Mouse (Mus musculus): Measurements from ENCODE around the gene Heatr3.

Heatr3 gene

GRCm38 (mm10) chr8:88137748-88138484 is at the start of gene Heatr3:
Heatr3 (plus strand) TSS chr8:88137855.
- DNase-seq (ENCODE audit: low spot score in 2 of 2): peak; percentile 71 to 79

- no peak for DNase-seq (ENCODE audit: low spot score in 2 of 2)
Observed at GRCm38 (mm10) chr8:88088006-88088405, 49.6 kb upstream of the Heatr3 start.

GRCm38 (mm10) chr8:88091661-88092060 is 46.0 kb upstream of the Heatr3 start:
- no peak for DNase-seq (ENCODE audit: low spot score in 2 of 2)

GRCm38 (mm10) chr8:88093367-88093766 is 44.3 kb upstream of the Heatr3 start:
- DNase-seq (ENCODE audit: low spot score in 2 of 2): no peak

- no peak for DNase-seq (ENCODE audit: low spot score in 2 of 2)
Observed at GRCm38 (mm10) chr8:88098856-88099255, 38.8 kb upstream of the Heatr3 start.

GRCm38 (mm10) chr8:88099526-88099925 is 38.1 kb upstream of the Heatr3 start:
- peak in 1 of 2 experiments; percentile 30 for DNase-seq (ENCODE audit: low spot score in 2 of 2)

- no peak for DNase-seq (ENCODE audit: low spot score in 2 of 2)
Observed at GRCm38 (mm10) chr8:88109241-88109640, 28.4 kb upstream of the Heatr3 start.

- DNase-seq (ENCODE audit: low spot score in 2 of 2): peak; percentile 90 to 91
Observed at GRCm38 (mm10) chr8:88118456-88119036, 19.1 kb upstream of the Heatr3 start, which contains the start of gene Cnep1r1. Cnep1r1 (plus strand) TSS chr8:88118769.

GRCm38 (mm10) chr8:88119076-88119475 is 18.6 kb upstream of the Heatr3 start:
- DNase-seq (ENCODE audit: low spot score in 2 of 2): peak; percentile 12 to 18

GRCm38 (mm10) chr8:88124850-88125249 is 12.8 kb upstream of the Heatr3 start:
- no peak for DNase-seq (ENCODE audit: low spot score in 2 of 2)

- no peak for DNase-seq (ENCODE audit: low spot score in 2 of 2)
Observed at GRCm38 (mm10) chr8:88129397-88129796, 8.3 kb upstream of the Heatr3 start.

GRCm38 (mm10) chr8:88130754-88131317 is 6.8 kb upstream of the Heatr3 start:
- DNase-seq (ENCODE audit: low spot score in 2 of 2): no peak

GRCm38 (mm10) chr8:88139256-88139655 is 1.6 kb downstream of the Heatr3 start:
- DNase-seq (ENCODE audit: low spot score in 2 of 2): no peak

- no peak for DNase-seq (ENCODE audit: low spot score in 2 of 2)
Observed at GRCm38 (mm10) chr8:88141629-88142028, 4.0 kb downstream of the Heatr3 start.

GRCm38 (mm10) chr8:88144041-88144440 is 6.4 kb downstream of the Heatr3 start:
- DNase-seq (ENCODE audit: low spot score in 2 of 2): no peak

GRCm38 (mm10) chr8:88150910-88151371 is 13.3 kb downstream of the Heatr3 start:
- DNase-seq (ENCODE audit: low spot score in 2 of 2): no peak

- no peak for DNase-seq (ENCODE audit: low spot score in 2 of 2)
Observed at GRCm38 (mm10) chr8:88160237-88160995, 22.8 kb downstream of the Heatr3 start.

GRCm38 (mm10) chr8:88161439-88161838 is 23.8 kb downstream of the Heatr3 start:
- DNase-seq (ENCODE audit: low spot score in 2 of 2): peak; percentile 18 to 71

GRCm38 (mm10) chr8:88175264-88175663 is 37.6 kb downstream of the Heatr3 start:
- no peak for DNase-seq (ENCODE audit: low spot score in 2 of 2)

GRCm38 (mm10) chr8:88177291-88177690 is 39.6 kb downstream of the Heatr3 start:
- no peak for DNase-seq (ENCODE audit: low spot score in 2 of 2)

- no peak for DNase-seq (ENCODE audit: low spot score in 2 of 2)
Observed at GRCm38 (mm10) chr8:88183121-88183520, 45.5 kb downstream of the Heatr3 start.

- no peak for DNase-seq (ENCODE audit: low spot score in 2 of 2)
Observed at GRCm38 (mm10) chr8:88184914-88185313, 47.3 kb downstream of the Heatr3 start.

Measured in thymus, postnatal 10 days (tissue).